Mouse (Mus musculus): ENCODE results near the gene Aqp2. TPM values are rescaled to one million over a fixed set of nuclear protein-coding genes. Genes with fewer than 3 reads are reported as not detected.

The Aqp2 gene
- polyA plus RNA-seq, 1 experiment from 2014 or later, result 798 TPM

- H3K27me3 ChIP-seq (ENCODE audit: insufficient read depth, low read length), result no peaks in the 10 kb centered on the region
- ATAC-seq (replicated peaks; ENCODE audit: low FRiP score, low read depth) (no peak), DNase-seq (ENCODE audit: low spot score) (no peak)
- no peaks in the 10 kb centered on the region for H3K9me3 ChIP-seq (replicated peaks; ENCODE audit: low read length)
- H3K4me2 ChIP-seq (ENCODE audit: low read length), result no peak overlapping the region
- no peak overlapping the region for H3K9ac ChIP-seq (ENCODE audit: low read depth, low read length)
- H3K4me3 ChIP-seq (replicated peaks; ENCODE audit: low read depth, low read length), result no peak overlapping the region
- H3K36me3 ChIP-seq (ENCODE audit: insufficient read depth, low read length), result no peaks in the 10 kb centered on the region
- H3K4me1 ChIP-seq (replicated peaks; ENCODE audit: insufficient read depth, low read length), result no peaks in the 10 kb centered on the region
- no peak for TF ChIP-seq CTCF (IDR thresholded peaks at IDR 0.05; ENCODE audit: low read depth)
- no peak overlapping the region for H3K27ac ChIP-seq
- 77% methylated on average over 11 of the region's 11 CpGs for WGBS
These were observed 32.3 kb upstream of the Aqp2 start for GRCm38 (mm10) chr15:99546596-99546995.

- no peak overlapping the region for H3K4me2 ChIP-seq (ENCODE audit: low read length)
- no peak overlapping the region for H3K27ac ChIP-seq
- H3K4me3 ChIP-seq (replicated peaks; ENCODE audit: low read depth, low read length), result no peak overlapping the region
- no peaks in the 10 kb centered on the region for H3K27me3 ChIP-seq (ENCODE audit: insufficient read depth, low read length)
- DNase-seq (ENCODE audit: low spot score) (no peak), ATAC-seq (replicated peaks; ENCODE audit: low FRiP score, low read depth) (no peak)
- no peak overlapping the region for H3K9ac ChIP-seq (ENCODE audit: low read depth, low read length)
- H3K4me1 ChIP-seq (replicated peaks; ENCODE audit: insufficient read depth, low read length), result no peaks in the 10 kb centered on the region
- no peaks in the 10 kb centered on the region for H3K9me3 ChIP-seq (replicated peaks; ENCODE audit: low read length)
- 57% methylated on average over 6 of the region's 6 CpGs for WGBS
- no peak for TF ChIP-seq CTCF (IDR thresholded peaks at IDR 0.05; ENCODE audit: low read depth)
- no peaks in the 10 kb centered on the region for H3K36me3 ChIP-seq (ENCODE audit: insufficient read depth, low read length)
These were observed 31.1 kb upstream of the Aqp2 start for GRCm38 (mm10) chr15:99547732-99548131.

- ATAC-seq (replicated peaks; ENCODE audit: low FRiP score, low read depth), result no peak
- Histone ChIP-seq H3K9ac (ENCODE audit: low read depth, low read length) (no peak overlapping the region), H3K9me3 (replicated peaks; ENCODE audit: low read length) (no peaks in the 10 kb centered on the region), H3K4me2 (ENCODE audit: low read length) (no peak overlapping the region), H3K27me3 (ENCODE audit: insufficient read depth, low read length) (no peaks in the 10 kb centered on the region), H3K36me3 (ENCODE audit: insufficient read depth, low read length) (no peaks in the 10 kb centered on the region), H3K27ac (no peak overlapping the region), H3K4me3 (replicated peaks; ENCODE audit: low read depth, low read length) (no peak overlapping the region), H3K4me1 (replicated peaks; ENCODE audit: insufficient read depth, low read length) (no peaks in the 10 kb centered on the region)
- DNase-seq (ENCODE audit: low spot score), result no peak
- TF ChIP-seq CTCF (IDR thresholded peaks at IDR 0.05; ENCODE audit: low read depth), result no peak
- 48% methylated on average over 2 of the region's 2 CpGs for WGBS
These were observed 29.0 kb upstream of the Aqp2 start for GRCm38 (mm10) chr15:99549901-99550300.

- DNase-seq (ENCODE audit: low spot score), result peak; percentile 20
- Histone ChIP-seq H3K9me3 (replicated peaks; ENCODE audit: low read length) (no peaks in the 10 kb centered on the region), H3K4me2 (ENCODE audit: low read length) (no peak overlapping the region), H3K4me1 (replicated peaks; ENCODE audit: insufficient read depth, low read length) (no peaks in the 10 kb centered on the region), H3K4me3 (replicated peaks; ENCODE audit: low read depth, low read length) (no peak overlapping the region), H3K27ac (no peak overlapping the region), H3K9ac (ENCODE audit: low read depth, low read length) (no peak overlapping the region), H3K36me3 (ENCODE audit: insufficient read depth, low read length) (no peaks in the 10 kb centered on the region), H3K27me3 (ENCODE audit: insufficient read depth, low read length) (no peaks in the 10 kb centered on the region)
- no peak for ATAC-seq (replicated peaks; ENCODE audit: low FRiP score, low read depth)
- WGBS, result 55% methylated on average over 6 of the region's 6 CpGs
- no peak for TF ChIP-seq CTCF (IDR thresholded peaks at IDR 0.05; ENCODE audit: low read depth)
These were observed 25.1 kb upstream of the Aqp2 start for GRCm38 (mm10) chr15:99553767-99554166.

- TF ChIP-seq CTCF (IDR thresholded peaks at IDR 0.05; ENCODE audit: low read depth), result no peak; the same call in 1 of the 2 replicates
- H3K9me3 ChIP-seq (replicated peaks; ENCODE audit: low read length), result no peaks in the 10 kb centered on the region
- 98% methylated on average over 1 of the region's 1 CpGs for WGBS
- 0 out of 2 replicates have a peak, but pooled peaks cover 1% of the 10 kb centered on the region for H3K4me1 ChIP-seq (replicated peaks; ENCODE audit: insufficient read depth, low read length)
- DNase-seq (ENCODE audit: low spot score), result no peak
- no peak overlapping the region for H3K4me2 ChIP-seq (ENCODE audit: low read length)
- no peaks in the 10 kb centered on the region for H3K36me3 ChIP-seq (ENCODE audit: insufficient read depth, low read length)
- no peaks in the 10 kb centered on the region for H3K27me3 ChIP-seq (ENCODE audit: insufficient read depth, low read length)
- H3K9ac ChIP-seq (ENCODE audit: low read depth, low read length), result no peak overlapping the region
- H3K27ac ChIP-seq, result no peak overlapping the region
- no peak overlapping the region for H3K4me3 ChIP-seq (replicated peaks; ENCODE audit: low read depth, low read length)
- ATAC-seq (replicated peaks; ENCODE audit: low FRiP score, low read depth), result no peak
These were observed 19.9 kb upstream of the Aqp2 start for GRCm38 (mm10) chr15:99558947-99559346.

- no peak for TF ChIP-seq CTCF (IDR thresholded peaks at IDR 0.05; ENCODE audit: low read depth)
- no peak for DNase-seq (ENCODE audit: low spot score)
- Histone ChIP-seq H3K27ac (no peak overlapping the region), H3K36me3 (ENCODE audit: insufficient read depth, low read length) (no peaks in the 10 kb centered on the region), H3K4me1 (replicated peaks; ENCODE audit: insufficient read depth, low read length) (0 out of 2 replicates have a peak, but pooled peaks cover 4% of the 10 kb centered on the region), H3K27me3 (ENCODE audit: insufficient read depth, low read length) (no peaks in the 10 kb centered on the region), H3K4me3 (replicated peaks; ENCODE audit: low read depth, low read length) (no peak overlapping the region), H3K9me3 (replicated peaks; ENCODE audit: low read length) (no peaks in the 10 kb centered on the region), H3K9ac (ENCODE audit: low read depth, low read length) (no peak overlapping the region), H3K4me2 (ENCODE audit: low read length) (no peak overlapping the region)
- ATAC-seq (replicated peaks; ENCODE audit: low FRiP score, low read depth), result no peak
- WGBS, result 75% methylated on average over 10 of the region's 10 CpGs
These were observed 18.6 kb upstream of the Aqp2 start for GRCm38 (mm10) chr15:99560246-99560645.

- Histone ChIP-seq H3K27me3 (ENCODE audit: insufficient read depth, low read length) (no peaks in the 10 kb centered on the region), H3K27ac (no peak overlapping the region), H3K9me3 (replicated peaks; ENCODE audit: low read length) (no peaks in the 10 kb centered on the region), H3K4me1 (replicated peaks; ENCODE audit: insufficient read depth, low read length) (0 out of 2 replicates have a peak, but pooled peaks cover 4% of the 10 kb centered on the region), H3K4me2 (ENCODE audit: low read length) (no peak overlapping the region), H3K4me3 (replicated peaks; ENCODE audit: low read depth, low read length) (no peak overlapping the region), H3K9ac (ENCODE audit: low read depth, low read length) (no peak overlapping the region), H3K36me3 (ENCODE audit: insufficient read depth, low read length) (no peaks in the 10 kb centered on the region)
- no peak for TF ChIP-seq CTCF (IDR thresholded peaks at IDR 0.05; ENCODE audit: low read depth)
- 60% methylated on average over 4 of the region's 4 CpGs for WGBS
- ATAC-seq (replicated peaks; ENCODE audit: low FRiP score, low read depth), result no peak
- DNase-seq (ENCODE audit: low spot score), result no peak
These were observed 11.5 kb upstream of the Aqp2 start for GRCm38 (mm10) chr15:99567371-99567770.
